Mouse (Mus musculus): ENCODE results near the gene Parva.

Parva gene

GRCm38 (mm10) chr7:112426811-112427210 lies 494 bp upstream of the Parva start:
- DNase-seq (ENCODE audit: low spot score), result no peak

- no peak for DNase-seq (ENCODE audit: low spot score)
These were observed 842 bp downstream of the Parva start for GRCm38 (mm10) chr7:112428158-112428535.

GRCm38 (mm10) chr7:112439846-112440245 lies 12.5 kb downstream of the Parva start:
- DNase-seq (ENCODE audit: low spot score), result no peak

GRCm38 (mm10) chr7:112444152-112444984 lies 17.1 kb downstream of the Parva start:
- DNase-seq (ENCODE audit: low spot score), result no peak

GRCm38 (mm10) chr7:112444985-112445367 lies 17.7 kb downstream of the Parva start:
- DNase-seq (ENCODE audit: low spot score), result no peak

- no peak for DNase-seq (ENCODE audit: low spot score)
These were observed 19.2 kb downstream of the Parva start for GRCm38 (mm10) chr7:112446498-112446897.

GRCm38 (mm10) chr7:112449954-112450700 lies 22.8 kb downstream of the Parva start:
- DNase-seq (ENCODE audit: low spot score), result no peak

GRCm38 (mm10) chr7:112452471-112452870 lies 25.2 kb downstream of the Parva start:
- no peak for DNase-seq (ENCODE audit: low spot score)

- DNase-seq (ENCODE audit: low spot score), result no peak
These were observed 26.5 kb downstream of the Parva start for GRCm38 (mm10) chr7:112453805-112454214.

GRCm38 (mm10) chr7:112454380-112454779 lies 27.1 kb downstream of the Parva start:
- no peak for DNase-seq (ENCODE audit: low spot score)

- no peak for DNase-seq (ENCODE audit: low spot score)
These were observed 27.6 kb downstream of the Parva start for GRCm38 (mm10) chr7:112454951-112455350.

- DNase-seq (ENCODE audit: low spot score), result no peak
These were observed 28.3 kb downstream of the Parva start for GRCm38 (mm10) chr7:112455566-112456110.

GRCm38 (mm10) chr7:112457373-112457772 lies 30.1 kb downstream of the Parva start:
- no peak for DNase-seq (ENCODE audit: low spot score)

- no peak for DNase-seq (ENCODE audit: low spot score)
These were observed 30.6 kb downstream of the Parva start for GRCm38 (mm10) chr7:112457920-112458319.

- DNase-seq (ENCODE audit: low spot score), result no peak
These were observed 31.1 kb downstream of the Parva start for GRCm38 (mm10) chr7:112458440-112458839.

GRCm38 (mm10) chr7:112463074-112463473 lies 35.8 kb downstream of the Parva start:
- DNase-seq (ENCODE audit: low spot score), result no peak

GRCm38 (mm10) chr7:112465920-112466319 lies 38.6 kb downstream of the Parva start:
- DNase-seq (ENCODE audit: low spot score), result no peak

GRCm38 (mm10) chr7:112466786-112467185 lies 39.5 kb downstream of the Parva start:
- no peak for DNase-seq (ENCODE audit: low spot score)

GRCm38 (mm10) chr7:112467687-112468111 lies 40.4 kb downstream of the Parva start:
- DNase-seq (ENCODE audit: low spot score), result no peak

GRCm38 (mm10) chr7:112469817-112470216 lies 42.5 kb downstream of the Parva start:
- no peak for DNase-seq (ENCODE audit: low spot score)

- no peak for DNase-seq (ENCODE audit: low spot score)
These were observed 44.0 kb downstream of the Parva start for GRCm38 (mm10) chr7:112471316-112471715.

GRCm38 (mm10) chr7:112472024-112472707 lies 44.9 kb downstream of the Parva start:
- DNase-seq (ENCODE audit: low spot score), result no peak
